Mouse (Mus musculus) myocyte (in vitro differentiated cells): ENCODE measurements at regions not wholly inside any gene's neighbourhood (a gene's known extent, or its start where the extent isn't known, plus 50 kb on each side); places are given as distances from the start of the nearest gene placed in this dataset.
"Not testable (repeated sequence)": the region's sequence is repeated elsewhere in the genome, so short reads cannot be mapped to it uniquely, and the experiment has no call there.

Source experiments
- H3K27me3 ChIP-seq: one replicate; pipeline ENCODE4 v1.6.1; 2011; ENCODE audit not compliant: control insufficient read depth, insufficient read depth, insufficient read length
- H3K36me3 ChIP-seq: one replicate; pipeline ENCODE4 v1.6.1; 2011; ENCODE audit not compliant: control insufficient read depth, insufficient read depth
- H3K4me2 ChIP-seq: one replicate; pipeline ENCODE4 v1.6.1; 2011; ENCODE audit warnings: low read depth, control low read depth
- H3K4me3 ChIP-seq: one replicate; pipeline ENCODE4 v1.5.1; 2011; ENCODE audit warnings: mild to moderate bottlenecking, control low read depth, moderate library complexity
- H3K79me2 ChIP-seq: one replicate; pipeline ENCODE4 v1.6.1; 2011; ENCODE audit not compliant: control insufficient read depth, insufficient read depth
- H3ac ChIP-seq: one replicate; pipeline ENCODE4 v1.6.1; 2011; ENCODE audit not compliant: control insufficient read depth, insufficient read length
- CEBPB ChIP-seq: IDR thresholded peaks from 2 replicates; pipeline ENCODE4 v1.6.1; 2011; ENCODE audit warnings: mild to moderate bottlenecking, moderate library complexity; ENCODE audit not compliant: poor library complexity, insufficient read depth, severe bottlenecking
- E2F4 ChIP-seq: IDR thresholded peaks from one replicate; pipeline ENCODE4 v1.6.1; 2011; ENCODE audit warnings: mild to moderate bottlenecking, control low read depth, moderate library complexity; ENCODE audit not compliant: insufficient read depth
- MAX ChIP-seq: IDR thresholded peaks from one replicate; pipeline ENCODE4 v1.6.1; 2011; ENCODE audit warnings: low read depth, mild to moderate bottlenecking, control low read depth
- MYOD1 ChIP-seq, 3 experiments: IDR thresholded peaks; one replicate each; pipeline ENCODE4 v1.6.1; 2011; ENCODE audit warnings: control low read depth in 2 of 3, low read depth in 2 of 3, mild to moderate bottlenecking in 2 of 3, moderate library complexity in 1 of 3; ENCODE audit not compliant: insufficient read length in 2 of 3, control insufficient read depth in 1 of 3
- MYOG ChIP-seq, 3 experiments: IDR thresholded peaks; one replicate each; pipeline ENCODE4 v1.6.1; 2011; ENCODE audit warnings: control low read depth in 2 of 3, low read depth in 2 of 3, mild to moderate bottlenecking in 2 of 3; ENCODE audit not compliant: insufficient read length in 2 of 3, control insufficient read depth in 1 of 3, insufficient read depth in 1 of 3
- POLR2A ChIP-seq: IDR thresholded peaks from one replicate; pipeline ENCODE4 v1.6.1; 2011; ENCODE audit warnings: low read depth, mild to moderate bottlenecking, control low read depth, moderate library complexity; ENCODE audit not compliant: insufficient read length
- POLR2AphosphoS2 ChIP-seq: IDR thresholded peaks from one replicate; pipeline ENCODE4 v1.6.1; 2011; ENCODE audit warnings: low read depth, control low read depth; ENCODE audit not compliant: insufficient read length
- REST ChIP-seq: IDR thresholded peaks from one replicate; pipeline ENCODE4 v1.6.1; 2011; ENCODE audit warnings: mild to moderate bottlenecking, control low read depth, moderate library complexity; ENCODE audit not compliant: insufficient read depth, insufficient read length
- SRF ChIP-seq: IDR thresholded peaks from one replicate; pipeline ENCODE4 v1.6.1; 2011; ENCODE audit warnings: low read depth; ENCODE audit not compliant: control insufficient read depth, insufficient read length
- TCF12 ChIP-seq: IDR thresholded peaks from one replicate; pipeline ENCODE4 v1.6.1; 2011; ENCODE audit warnings: mild to moderate bottlenecking, control low read depth; ENCODE audit not compliant: poor library complexity, insufficient read depth, severe bottlenecking
- TCF3 ChIP-seq: IDR thresholded peaks from one replicate; pipeline ENCODE4 v1.6.1; 2011; ENCODE audit warnings: low read depth, control low read depth; ENCODE audit not compliant: insufficient read length
- USF1 ChIP-seq: IDR thresholded peaks from one replicate; pipeline ENCODE4 v1.6.1; 2011; ENCODE audit warnings: low read depth, mild to moderate bottlenecking, control low read depth, moderate library complexity

GRCm38 (mm10) chr4:101366905-101367679 lies 52.0 kb upstream of the Ak4 start:
- Histone ChIP-seq H3K27me3 (no peaks in the 10 kb centered on the region), H3K79me2 (no peaks in the 10 kb centered on the region), H3K4me3 (no peak overlapping the region), H3K4me2 (no peak overlapping the region), H3ac (no peak overlapping the region), H3K36me3 (no peaks in the 10 kb centered on the region)
- TF ChIP-seq POLR2AphosphoS2 (no peak), TCF12 (no peak), MAX (no peak), USF1 (no peak), TCF3 (no peak), E2F4 (no peak), POLR2A (no peak), SRF (no peak), CEBPB (no peak), MYOD1 (IDR thresholded peaks at IDR 0.05; ENCODE audit: control insufficient read depth in 1 of 3, insufficient read length in 2 of 3, low read depth in 2 of 3) (no peak), MYOG (IDR thresholded peaks at IDR 0.05; ENCODE audit: control insufficient read depth in 1 of 3, insufficient read depth in 1 of 3, insufficient read length in 2 of 3, low read depth in 2 of 3) (no peak), REST (no peak)

- no peak overlapping the region for H3ac ChIP-seq
- no peaks in the 10 kb centered on the region for H3K79me2 ChIP-seq
- H3K4me3 ChIP-seq: no peak overlapping the region
- no peak for TF ChIP-seq USF1
- TF ChIP-seq POLR2AphosphoS2: no peak
- TF ChIP-seq MYOD1 (IDR thresholded peaks at IDR 0.05; ENCODE audit: control insufficient read depth in 1 of 3, insufficient read length in 2 of 3, low read depth in 2 of 3): no peak
- no peak for TF ChIP-seq MYOG (IDR thresholded peaks at IDR 0.05; ENCODE audit: control insufficient read depth in 1 of 3, insufficient read depth in 1 of 3, insufficient read length in 2 of 3, low read depth in 2 of 3)
- no peak for TF ChIP-seq E2F4
- no peak for TF ChIP-seq MAX
- TF ChIP-seq TCF3: no peak
- TF ChIP-seq CEBPB: no peak
- no peak for TF ChIP-seq SRF
- no peak for TF ChIP-seq TCF12
- no peak for TF ChIP-seq REST
- TF ChIP-seq POLR2A: no peak
- H3K4me2 ChIP-seq: no peak overlapping the region
- H3K27me3 ChIP-seq: no peaks in the 10 kb centered on the region
- H3K36me3 ChIP-seq: no peaks in the 10 kb centered on the region
Observed at GRCm38 (mm10) chr4:101365299-101365698, 53.8 kb upstream of the Ak4 start.

- no peak overlapping the region for H3K4me2 ChIP-seq
- no peak for TF ChIP-seq MYOD1 (IDR thresholded peaks at IDR 0.05; ENCODE audit: control insufficient read depth in 1 of 3, insufficient read length in 2 of 3, low read depth in 2 of 3)
- no peak for TF ChIP-seq SRF
- TF ChIP-seq E2F4: no peak
- no peak for TF ChIP-seq TCF3
- no peak for TF ChIP-seq TCF12
- no peak for TF ChIP-seq MAX
- no peak for TF ChIP-seq REST
- TF ChIP-seq CEBPB: no peak
- no peak for TF ChIP-seq USF1
- no peak for TF ChIP-seq POLR2A
- no peak for TF ChIP-seq MYOG (IDR thresholded peaks at IDR 0.05; ENCODE audit: control insufficient read depth in 1 of 3, insufficient read depth in 1 of 3, insufficient read length in 2 of 3, low read depth in 2 of 3)
- TF ChIP-seq POLR2AphosphoS2: no peak
Observed at GRCm38 (mm10) chr4:101364716-101365115, 54.4 kb upstream of the Ak4 start.

GRCm38 (mm10) chr4:101363231-101363630 lies 55.8 kb upstream of the Ak4 start:
- not testable (repeated sequence) for H3K36me3 ChIP-seq, H3ac ChIP-seq, H3K4me2 ChIP-seq, H3K79me2 ChIP-seq, H3K27me3 ChIP-seq, H3K4me3 ChIP-seq

More at GRCm38 (mm10) chr4:101364716-101365115, 54.4 kb upstream of the Ak4 start:
- no peaks in the 10 kb centered on the region for H3K36me3 ChIP-seq
- no peaks in the 10 kb centered on the region for H3K27me3 ChIP-seq
- no peak overlapping the region for H3ac ChIP-seq
- H3K79me2 ChIP-seq: no peaks in the 10 kb centered on the region
- no peak overlapping the region for H3K4me3 ChIP-seq

- no peak overlapping the region for H3ac ChIP-seq
- H3K4me2 ChIP-seq: no peak overlapping the region
- TF ChIP-seq TCF3 (no peak), REST (no peak), E2F4 (no peak), MAX (no peak), USF1 (no peak), MYOG (IDR thresholded peaks at IDR 0.05; ENCODE audit: control insufficient read depth in 1 of 3, insufficient read depth in 1 of 3, insufficient read length in 2 of 3, low read depth in 2 of 3) (no peak), MYOD1 (IDR thresholded peaks at IDR 0.05; ENCODE audit: control insufficient read depth in 1 of 3, insufficient read length in 2 of 3, low read depth in 2 of 3) (no peak), CEBPB (no peak), SRF (no peak), POLR2AphosphoS2 (no peak), TCF12 (no peak), POLR2A (no peak)
- H3K27me3 ChIP-seq: no peaks in the 10 kb centered on the region
- no peak overlapping the region for H3K4me3 ChIP-seq
- H3K36me3 ChIP-seq: no peaks in the 10 kb centered on the region
- no peaks in the 10 kb centered on the region for H3K79me2 ChIP-seq
Observed at GRCm38 (mm10) chr4:101361779-101362178, 57.3 kb upstream of the Ak4 start.
